Mouse (Mus musculus) stomach, postnatal 0 days (tissue): Measurements from ENCODE around the gene Nup98.

Experiments
- CTCF ChIP-seq: IDR thresholded peaks from 2 replicates; pipeline ENCODE4 v1.5.1; 2016; ENCODE audit warnings: antibody characterized with exemption, low read depth, mild to moderate bottlenecking, moderate library complexity
- EP300 ChIP-seq: optimal IDR thresholded peaks from 2 replicates; pipeline ENCODE3; 2016; ENCODE audit warnings: antibody characterized with exemption

- TF ChIP-seq EP300 (no peak), CTCF (no peak)
Measured at GRCm38 (mm10) chr7:102242917-102243316, 32.9 kb upstream of the Nup98 start.
